Mouse (Mus musculus) lung, postnatal 10 days (tissue): Measurements from ENCODE around the gene Neo1.
"Not testable (repeated sequence)": the region's sequence is repeated elsewhere in the genome, so short reads cannot be mapped to it uniquely, and the experiment has no call there.

Experiments
- DNase-seq: peaks from one replicate; pipeline ENCODE4 v3.0.0; 2021

Gene Neo1

DNA sequence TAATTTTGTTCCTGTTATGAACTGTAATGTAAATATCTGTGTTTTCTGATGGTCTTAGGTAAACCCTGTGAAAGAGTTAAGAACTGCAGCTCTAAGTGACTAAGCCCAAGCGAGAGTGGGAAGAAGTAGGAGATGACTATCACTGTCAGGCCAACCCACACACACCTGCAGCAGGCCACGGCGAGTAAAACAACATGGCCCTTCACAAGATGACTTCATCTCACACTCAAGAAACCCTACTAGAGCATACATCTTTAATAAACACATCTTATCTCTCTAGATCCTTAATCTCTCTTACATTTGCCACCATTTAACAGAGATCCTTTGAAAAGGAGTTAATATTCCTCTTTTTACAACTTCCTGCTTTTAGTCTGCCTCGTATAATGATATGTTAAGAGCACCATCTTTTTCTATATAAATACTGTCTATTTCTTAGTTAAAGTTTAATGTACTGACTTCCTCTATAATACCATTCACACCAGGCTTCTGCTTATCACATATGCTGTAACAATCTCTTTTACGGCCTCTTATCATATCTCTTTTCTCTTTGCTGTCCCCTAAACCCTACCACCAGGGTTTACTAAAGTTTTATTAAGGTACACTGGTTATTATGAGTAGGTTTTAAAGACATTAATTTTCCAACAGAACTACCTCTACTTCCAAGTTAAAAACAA is 46.8 kb downstream of the Neo1 start:
- DNase-seq = no peak

DNA sequence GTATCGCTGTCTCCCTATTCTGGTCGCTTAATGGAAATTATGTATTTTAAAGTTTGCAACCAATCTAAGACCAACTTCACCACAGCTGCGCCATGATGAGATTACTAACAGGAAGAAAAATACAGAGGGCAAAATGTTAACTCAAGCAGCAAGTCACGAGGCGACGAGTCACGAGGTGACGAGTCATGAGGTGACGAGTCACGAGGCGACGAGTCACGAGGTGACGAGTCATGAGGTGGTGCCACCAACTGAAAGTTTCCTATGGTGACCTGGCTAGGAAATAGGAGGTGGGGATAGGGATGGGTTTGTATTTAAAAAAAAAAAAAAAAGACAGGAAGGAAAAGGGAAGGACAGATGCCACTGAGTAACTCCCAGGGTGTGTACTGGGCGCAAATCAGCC is 57.2 kb downstream of the Neo1 start:
- DNase-seq = no peak

- not testable (repeated sequence) for DNase-seq
These were observed 65.1 kb downstream of the Neo1 start for GRCm38 (mm10) chr9:58971154-58971553.

GRCm38 (mm10) chr9:58967371-58967770 is 68.9 kb downstream of the Neo1 start:
- DNase-seq = no peak

- DNase-seq = peak; percentile 8
These were observed 80.7 kb downstream of the Neo1 start for GRCm38 (mm10) chr9:58955507-58955906.

DNA sequence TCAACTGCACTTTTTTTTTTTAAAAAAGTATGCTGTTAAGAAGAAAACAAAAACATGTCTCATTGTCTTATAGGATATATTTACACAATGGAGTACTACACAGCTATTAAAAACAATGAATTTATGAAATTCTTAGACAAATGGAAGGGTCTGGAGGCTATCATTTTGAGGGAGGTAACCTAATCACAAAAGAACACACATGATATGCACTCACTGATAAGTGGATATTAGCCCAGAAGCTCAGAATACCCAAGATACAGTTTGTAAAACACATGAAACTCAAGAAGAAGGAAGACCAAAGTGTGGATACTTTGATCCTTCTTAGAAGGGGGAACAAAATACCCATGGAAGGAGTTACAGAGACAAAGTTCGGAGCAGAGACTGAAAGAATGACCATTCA is 90.3 kb downstream of the Neo1 start:
- DNase-seq = not testable (repeated sequence)

GRCm38 (mm10) chr9:58934776-58935175 is 101.5 kb downstream of the Neo1 start:
- DNase-seq = no peak

- DNase-seq = peak; percentile 65
These were observed 108.1 kb downstream of the Neo1 start for GRCm38 (mm10) chr9:58928103-58928502.

- DNase-seq = peak; percentile 68
These were observed 133.2 kb downstream of the Neo1 start for GRCm38 (mm10) chr9:58902869-58903585.

DNA sequence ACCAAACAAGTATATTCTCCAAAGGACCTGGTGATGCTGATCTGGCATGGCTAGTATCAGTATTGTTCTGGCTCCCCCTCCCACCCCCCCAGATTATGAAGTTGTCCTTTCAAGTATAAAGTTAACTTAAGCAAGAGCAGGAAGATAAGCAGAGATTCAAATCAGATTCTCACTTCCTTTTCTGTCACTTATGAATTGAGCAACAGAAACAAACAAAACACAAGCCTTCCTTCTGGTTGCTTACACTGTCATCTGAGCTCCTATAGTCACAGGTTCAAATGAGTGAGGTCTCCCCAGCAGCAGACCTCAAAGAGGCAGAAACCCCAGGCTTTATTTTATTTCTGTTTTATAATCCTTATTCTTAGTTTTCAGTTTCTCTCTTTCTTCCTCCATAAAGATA is 136.6 kb downstream of the Neo1 start:
- no peak for DNase-seq

GRCm38 (mm10) chr9:58891840-58892640 is 144.2 kb downstream of the Neo1 start:
- DNase-seq = no peak

DNA sequence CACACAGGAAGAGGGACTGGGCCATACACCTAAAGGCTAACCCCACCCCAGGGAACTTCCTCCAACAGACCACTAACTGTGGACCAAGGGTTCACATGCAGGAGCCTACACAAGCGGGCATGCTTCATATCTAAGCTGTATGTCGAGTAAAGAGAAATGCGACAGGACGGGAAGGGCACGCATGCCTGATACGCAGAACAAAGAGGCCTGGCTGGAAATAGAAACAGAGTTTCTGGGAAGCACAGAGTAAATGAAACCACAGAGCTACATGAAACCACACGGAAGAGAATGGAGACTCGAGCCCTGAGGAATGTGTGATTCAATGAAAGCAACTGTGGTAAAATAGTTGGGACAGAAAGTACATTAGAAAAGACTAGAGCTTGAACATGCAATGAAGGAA is 145.3 kb downstream of the Neo1 start:
- DNase-seq = no peak

DNA sequence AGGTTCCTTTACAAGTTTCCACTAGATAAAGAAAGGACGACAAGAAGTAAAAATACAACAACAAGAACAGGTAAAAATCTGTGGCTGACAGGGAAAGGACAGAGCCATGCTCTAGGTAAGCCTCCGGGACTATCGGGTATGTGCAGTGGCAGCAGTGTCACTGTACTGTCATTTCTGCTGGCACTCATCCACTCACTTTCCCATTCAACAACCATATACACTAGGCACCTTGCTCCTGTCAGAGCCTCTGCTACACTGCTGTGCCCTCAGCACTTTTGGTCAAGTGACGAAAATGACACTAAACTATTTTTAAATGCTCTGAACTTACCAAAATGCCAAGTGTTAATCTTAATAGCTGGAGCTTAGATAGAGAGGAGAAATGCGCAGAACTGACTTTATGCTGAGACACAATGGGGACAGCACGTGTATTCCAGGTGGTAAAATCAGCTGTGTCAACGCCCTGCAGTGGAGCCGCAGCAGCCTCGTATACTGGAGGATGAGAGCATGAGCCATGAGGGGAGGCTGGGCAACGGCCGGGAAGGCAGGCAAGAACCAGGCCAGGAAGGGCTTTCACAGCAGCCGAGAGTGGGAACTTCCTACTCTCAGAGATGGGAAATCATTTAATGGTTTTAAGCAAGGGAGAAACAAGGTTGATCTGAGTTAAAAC is 146.3 kb downstream of the Neo1 start:
- no peak for DNase-seq

GRCm38 (mm10) chr9:58882686-58883085 is 153.6 kb downstream of the Neo1 start:
- no peak for DNase-seq

DNA sequence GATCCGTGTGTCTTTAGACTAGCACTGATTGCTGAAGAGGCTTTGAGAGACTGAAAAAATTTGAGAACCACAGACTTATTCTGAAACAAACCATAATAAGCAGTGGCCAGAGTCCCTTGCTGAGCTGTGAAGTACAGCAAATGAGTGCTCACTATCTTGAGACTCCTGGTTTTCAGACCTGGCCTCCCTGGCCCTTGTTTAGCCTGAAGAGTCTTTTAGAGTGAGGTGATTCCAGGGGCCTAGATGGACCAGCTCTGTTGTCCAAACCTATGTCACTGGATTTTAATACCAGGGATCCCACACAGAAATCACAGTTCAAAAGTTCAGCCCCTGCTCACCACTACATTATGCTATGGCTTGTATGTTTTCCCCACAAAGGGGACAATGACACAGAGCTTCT is 156.4 kb downstream of the Neo1 start:
- no peak for DNase-seq

DNA sequence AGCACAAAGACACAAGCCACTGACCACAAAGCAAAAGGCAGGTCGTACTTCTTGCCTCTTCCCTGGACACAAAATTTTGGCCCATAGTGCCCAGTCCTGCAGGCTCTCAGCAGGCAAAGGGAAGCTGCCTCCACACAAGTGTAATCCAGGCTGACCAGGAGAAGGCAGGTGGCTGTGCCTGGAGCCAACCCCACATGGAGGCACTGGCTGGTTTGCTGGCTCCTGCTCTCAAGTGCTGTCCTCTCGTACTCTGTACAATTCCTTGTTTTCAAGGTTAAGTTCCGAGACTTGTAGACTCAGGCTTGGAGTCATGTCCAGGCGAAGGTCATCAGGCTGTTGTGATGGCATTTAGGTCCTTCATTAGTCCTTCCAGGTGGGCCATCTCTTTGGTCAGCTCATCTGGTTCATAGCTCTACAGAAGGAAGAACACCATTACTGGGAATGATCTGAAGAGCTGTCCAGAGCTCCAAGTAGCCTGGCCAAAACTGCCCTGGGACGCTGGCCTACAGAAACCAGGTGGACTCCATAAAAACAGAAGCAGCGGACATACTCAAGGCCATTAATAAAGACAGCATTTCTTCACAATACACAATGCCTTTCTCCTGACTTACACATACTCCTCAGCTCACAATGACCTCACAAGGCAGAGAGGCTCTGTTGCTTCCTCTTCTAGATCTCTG is 159.2 kb downstream of the Neo1 start:
- DNase-seq = no peak

DNA sequence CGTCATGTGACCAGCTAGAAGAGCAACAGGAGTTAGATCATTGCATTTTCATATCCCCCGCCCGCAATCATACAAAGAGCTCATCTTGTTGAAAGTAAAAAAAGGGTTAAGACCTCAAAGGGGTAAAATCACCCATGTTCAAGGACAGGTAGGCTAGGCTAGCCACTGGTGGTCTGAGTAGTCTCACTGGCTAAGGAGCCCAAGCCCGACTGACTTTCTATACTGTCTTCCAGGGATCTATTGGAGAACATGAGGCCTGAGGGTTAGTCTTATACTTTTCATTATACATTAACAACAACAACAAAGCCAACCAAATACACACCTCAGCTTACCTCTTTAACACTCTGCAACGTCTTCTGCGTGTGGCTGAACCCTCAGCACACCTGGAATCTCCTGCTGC is 160.8 kb downstream of the Neo1 start:
- DNase-seq = no peak

DNA sequence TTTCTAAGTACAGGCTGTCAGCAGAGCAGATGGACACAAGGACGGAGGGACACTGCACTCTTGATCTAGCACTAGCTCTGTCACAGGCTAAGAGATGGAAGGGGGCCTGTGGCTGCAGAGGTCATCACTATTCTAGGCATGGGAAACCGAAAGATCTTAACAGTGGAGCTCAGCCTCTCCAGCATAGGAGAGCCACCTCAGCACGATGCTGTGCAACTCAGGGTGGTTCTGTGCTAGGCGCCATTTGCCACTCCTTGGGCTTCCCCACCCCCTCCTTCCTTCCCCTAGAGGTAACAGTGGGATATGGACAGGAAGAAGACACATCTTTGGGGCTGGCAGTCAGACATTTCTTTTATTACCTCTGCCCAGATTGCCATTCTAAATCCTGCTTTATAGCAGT is 161.9 kb downstream of the Neo1 start:
- no peak for DNase-seq

GRCm38 (mm10) chr9:58873541-58874324 is 162.5 kb downstream of the Neo1 start:
- peak; percentile 70 for DNase-seq

DNA sequence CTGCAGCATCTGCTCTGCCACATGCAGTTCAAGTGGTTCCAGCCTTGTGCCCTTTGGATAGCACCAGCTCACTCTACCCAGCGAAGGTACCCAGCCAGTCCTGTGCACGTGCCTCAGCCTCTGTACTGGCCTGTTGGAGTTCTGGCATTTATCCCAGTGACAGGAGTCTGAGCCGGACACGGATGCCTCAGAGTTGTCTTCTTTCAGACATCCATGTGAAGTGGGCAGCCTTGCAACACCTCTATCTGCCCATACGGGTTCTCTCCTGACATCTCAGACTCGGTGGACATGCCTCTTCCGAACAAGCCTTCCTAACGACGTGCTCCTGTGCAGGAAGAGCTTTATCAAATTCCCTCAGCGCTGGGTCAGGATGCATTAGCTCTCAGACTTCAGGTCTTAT is 165.1 kb downstream of the Neo1 start:
- no peak for DNase-seq

DNA sequence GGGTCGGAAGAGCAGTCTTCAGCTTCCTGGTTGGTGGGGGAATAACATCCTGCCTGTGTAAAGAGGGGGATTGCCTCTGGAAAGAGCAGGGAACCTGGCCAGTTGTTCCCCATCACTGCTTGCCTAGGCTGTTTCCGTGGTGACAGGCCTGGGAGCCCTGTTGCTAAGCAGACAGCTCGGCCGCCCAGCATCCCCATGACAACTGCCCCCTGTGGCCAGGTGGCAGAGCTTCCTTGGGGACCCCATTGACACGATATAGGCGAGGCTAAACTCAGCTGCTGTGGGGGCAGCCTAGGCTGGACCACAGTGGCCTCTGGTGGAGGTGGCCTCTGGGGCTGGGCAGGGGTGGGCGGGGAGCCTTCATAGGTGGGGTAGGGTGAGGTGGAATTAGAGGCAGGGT is 172.4 kb downstream of the Neo1 start:
- no peak for DNase-seq

GRCm38 (mm10) chr9:58859080-58859635 is 177.1 kb downstream of the Neo1 start:
- no peak for DNase-seq
